Comparison of ENCODE assay signal across 25 mouse cellular contexts in genomic region chr6:122813640-122814039, GRCm38 (mm10).
"Had no signal": no experiment of that assay in that cellular context is flagged by ENCODE, and none has a peak within 500 bp of the region (broad histone marks: within the 10 kb centered on the region; RNA-seq: fewer than 3 reads in every experiment).

No protein-coding gene starts in this region.

- H3K4me3 ChIP-seq: heart, adult 2 months; heart, embryonic 13.5 days; heart, embryonic 15.5 days; hindbrain, embryonic 13.5 days; hindbrain, embryonic 15.5 days; kidney, embryonic 15.5 days; limb, embryonic 13.5 days; limb, embryonic 15.5 days had no signal

- H3K36me3 ChIP-seq: heart, embryonic 13.5 days; heart, embryonic 15.5 days; hindbrain, embryonic 13.5 days; hindbrain, embryonic 15.5 days; kidney, embryonic 15.5 days; limb, embryonic 13.5 days; limb, embryonic 15.5 days had no signal

- H3K27ac ChIP-seq: heart, adult 2 months; heart, embryonic 13.5 days; heart, embryonic 15.5 days; hindbrain, embryonic 13.5 days; hindbrain, embryonic 15.5 days; hindbrain, postnatal 0 days; kidney, embryonic 15.5 days; kidney, postnatal 0 days; limb, embryonic 13.5 days; limb, embryonic 15.5 days had no signal

- H3K9me3 ChIP-seq: heart, embryonic 13.5 days; heart, embryonic 15.5 days; hindbrain, embryonic 13.5 days; hindbrain, embryonic 15.5 days; kidney, embryonic 15.5 days; limb, embryonic 13.5 days; limb, embryonic 15.5 days had no signal

- H3K9ac ChIP-seq: heart, embryonic 13.5 days; heart, embryonic 15.5 days; hindbrain, embryonic 13.5 days; hindbrain, embryonic 15.5 days; kidney, embryonic 15.5 days; limb, embryonic 13.5 days; limb, embryonic 15.5 days had no signal

- H3K27me3 ChIP-seq: heart, embryonic 13.5 days; heart, embryonic 15.5 days; hindbrain, embryonic 15.5 days; kidney, embryonic 15.5 days; limb, embryonic 13.5 days; limb, embryonic 15.5 days had no signal

- H3K4me2 ChIP-seq: heart, embryonic 11.5 days; heart, embryonic 13.5 days; heart, embryonic 15.5 days; hindbrain, embryonic 13.5 days; hindbrain, embryonic 15.5 days; kidney, embryonic 15.5 days; limb, embryonic 13.5 days; limb, embryonic 15.5 days had no signal

- DNase-seq: gastrocnemius, postnatal 14 days; gastrocnemius, postnatal 36 days; heart, adult 11 months; heart, adult 2 months; heart, postnatal 14 days; heart, postnatal 36 days; kidney, adult 11 months; kidney, adult 2 months; kidney, adult 9 months; kidney, postnatal 14 days; kidney, postnatal 36 days; layer of hippocampus, adult 9-11 months; layer of hippocampus, postnatal 36 days; left cerebral cortex, postnatal 4 days had no signal

- ATAC-seq: hindbrain, postnatal 0 days; intestine, embryonic 16.5 days had no signal
